8 mouse cellular contexts compared by ENCODE assay signal in genomic region chrX:101329372-101330028, GRCm38 (mm10). TPM values are rescaled to one million over a fixed set of nuclear protein-coding genes. Genes with fewer than 3 reads are reported as not detected.
DNase-seq lines count a peak whose midpoint lies in the region; ATAC-seq and TF ChIP-seq lines count a peak whose summit lies in the region.

No protein-coding gene starts in this region.

- H3K4me1 ChIP-seq in hindbrain, postnatal 0 days (ENCODE audit: insufficient read depth, low read length), result no peaks in the 10 kb centered on the region

- DNase-seq in ZHBTc4 (ENCODE audit: low read depth, low spot score), result peak; percentile 74
- peak; percentile 72 to 81 for DNase-seq in cerebellum, postnatal 25 days
- peak; percentile 59 for DNase-seq in gastrocnemius, adult 18-20 months (ENCODE audit: low spot score)
- DNase-seq in hindbrain, postnatal 0 days (ENCODE audit: low spot score), result peak; percentile 83
- peak; percentile 53 to 55 for DNase-seq in left cerebral cortex, postnatal 10 days (ENCODE audit: extremely low spot score in 1 of 2, low spot score in 2 of 2)
- peak; percentile 70 for DNase-seq in mesoderm, embryonic 11.5 days (ENCODE audit: low read depth, low spot score)
- peak; percentile 40 for DNase-seq in right cerebral cortex, postnatal 4 days

- H3K27me3 ChIP-seq in hindbrain, postnatal 0 days (ENCODE audit: insufficient read depth, low read length), result no peaks in the 10 kb centered on the region

- no peak overlapping the region for H3K4me3 ChIP-seq in hindbrain, postnatal 0 days (ENCODE audit: low read length)

- intact Hi-C loops in left cerebral cortex, postnatal 10 days (cut with DNase I), result loop anchor here (2.0 kb wide), 2 partner anchors 29 to 199 kb away; no protein-coding TSS in a partner anchor

- peak overlapping the region; percentile 65 for H3K27ac ChIP-seq in hindbrain, postnatal 0 days

- 27% methylated on average over 10 of the region's 10 CpGs for WGBS in hindbrain, postnatal 0 days

- no peaks in the 10 kb centered on the region for H3K36me3 ChIP-seq in hindbrain, postnatal 0 days (ENCODE audit: insufficient read depth, low read length)

- peak; percentile 84 for TF ChIP-seq CTCF in hindbrain, postnatal 0 days (IDR thresholded peaks at IDR 0.05; ENCODE audit: low read depth)

- H3K4me2 ChIP-seq in hindbrain, postnatal 0 days (ENCODE audit: low read depth, low read length), result no peak overlapping the region

- H3K9ac ChIP-seq in hindbrain, postnatal 0 days (replicated peaks; ENCODE audit: low read length), result no peak overlapping the region

- ATAC-seq in hindbrain, postnatal 0 days, result no peak
- ATAC-seq in inflammation-experienced regulatory T-cells, adult 6 months, result no peak

- no peaks in the 10 kb centered on the region for H3K9me3 ChIP-seq in hindbrain, postnatal 0 days (ENCODE audit: low read length)

RNA-seq across cellular contexts. Expression of gene Nlgn3, which starts 30.5 kb away (rescaled TPM):
- total RNA-seq in gastrocnemius, adult 18-20 months (2021), result under 1 TPM; 0.07 to 0.14 TPM
- total RNA-seq in hindbrain, postnatal 0 days (2014; rRNA removed), result 152 and 171 TPM in 2 replicates
- 59.7 and 70.1 TPM in 2 replicates for polyA plus RNA-seq in hindbrain, postnatal 0 days (2015; fragmentation: Nextera tagmentation; extraction: Ambion mirVana)
- total RNA-seq in left cerebral cortex, postnatal 10 days (2021), result 100 to 1,000 TPM; 226 to 229 TPM
- under 1 TPM in 2 of 3 experiments, not detected in 1; 0.15 to 0.23 TPM for polyA plus RNA-seq in inflammation-experienced regulatory T-cells, adult 6 months (2017; shearing (Covaris generic))

RNA-seq across cellular contexts. Expression of gene Gjb1, which starts 46.7 kb away (rescaled TPM):
- under 1 TPM; 0.34 to 0.83 TPM for total RNA-seq in gastrocnemius, adult 18-20 months (2021)
- total RNA-seq in hindbrain, postnatal 0 days (2014; rRNA removed), result 0.68 and 4.0 TPM in 2 replicates
- polyA plus RNA-seq in hindbrain, postnatal 0 days (2015; fragmentation: Nextera tagmentation; extraction: Ambion mirVana), result 2.0 and 2.5 TPM in 2 replicates
- total RNA-seq in left cerebral cortex, postnatal 10 days (2021), result 1 to 10 TPM; 1.5 to 2.1 TPM
- polyA plus RNA-seq in inflammation-experienced regulatory T-cells, adult 6 months (2017; shearing (Covaris generic)), result not detected

RNA-seq across cellular contexts. Expression of gene Med12, which starts 55.7 kb away (rescaled TPM):
- 10 to 100 TPM; 15.8 to 16.1 TPM for total RNA-seq in gastrocnemius, adult 18-20 months (2021)
- total RNA-seq in hindbrain, postnatal 0 days (2014; rRNA removed), result 50.0 and 64.9 TPM in 2 replicates
- 19.0 TPM in 2 replicates for polyA plus RNA-seq in hindbrain, postnatal 0 days (2015; fragmentation: Nextera tagmentation; extraction: Ambion mirVana)
- 10 to 100 TPM; 26.1 to 33.7 TPM for total RNA-seq in left cerebral cortex, postnatal 10 days (2021)
- polyA plus RNA-seq in inflammation-experienced regulatory T-cells, adult 6 months (2017; shearing (Covaris generic)), result 10 to 100 TPM; 55.5 to 98.4 (median 75.3) TPM

Comparison
In these comparisons a context has a peak if more than half of its experiments do, and no peak if none do; other contexts are left out.
1. RNA of gene Nlgn3, which starts 30.5 kb away (total RNA-seq): 226 to 229 TPM in left cerebral cortex, postnatal 10 days and 152 to 171 TPM in hindbrain, postnatal 0 days; 0.07 to 0.14 TPM in gastrocnemius, adult 18-20 months; every median in the first group is over 100 times any median in the second.
2. Peak in every context shown above with its lines, with median percentiles within 50 percentile points of each other: DNase-seq.